Mouse (Mus musculus) gastrocnemius, postnatal 4 days (tissue): ENCODE measurements around the gene Tifab. TPM values are rescaled to one million over a fixed set of nuclear protein-coding genes. Genes with fewer than 3 reads are reported as not detected.

Experiments used
- DNase-seq, 2 experiments: peaks; one replicate each; pipeline ENCODE4 v3.0.0; 2021 to 2022; ENCODE audit warnings: low spot score in 2 of 2, mixed read lengths in 2 of 2
- total RNA-seq, 2 experiments: library from RNA; stranded (reverse); gene quantifications; 2 replicates each; pipeline ENCODE4 v1.2.3; 2021

The Tifab gene
- total RNA-seq, 2 experiments from 2014 or later: 1.4 to 1.5 TPM

GRCm38 (mm10) chr13:56181424-56181823, 2.7 kb upstream of the Tifab start:
- no peak for DNase-seq

- no peak for DNase-seq
Observed at GRCm38 (mm10) chr13:56176310-56176709, 2.4 kb downstream of the Tifab start.

GRCm38 (mm10) chr13:56175848-56176247, 2.8 kb downstream of the Tifab start:
- no peak for DNase-seq

GRCm38 (mm10) chr13:56172901-56173545, 5.7 kb downstream of the Tifab start:
- no peak for DNase-seq

- no peak for DNase-seq
Observed at GRCm38 (mm10) chr13:56172106-56172505, 6.6 kb downstream of the Tifab start.

- DNase-seq: no peak
Observed at GRCm38 (mm10) chr13:56168403-56168781, 10.3 kb downstream of the Tifab start.

GRCm38 (mm10) chr13:56167446-56168402, 11.0 kb downstream of the Tifab start:
- peak in 1 of 2 experiments; percentile 34 for DNase-seq

- DNase-seq: no peak
Observed at GRCm38 (mm10) chr13:56165561-56165960, 13.1 kb downstream of the Tifab start.

- no peak for DNase-seq
Observed at GRCm38 (mm10) chr13:56164372-56164771, 14.3 kb downstream of the Tifab start.

GRCm38 (mm10) chr13:56163751-56164150, 14.9 kb downstream of the Tifab start:
- peak; percentile 55 to 83 for DNase-seq

- no peak for DNase-seq
Observed at GRCm38 (mm10) chr13:56162859-56163258, 15.8 kb downstream of the Tifab start.

- no peak for DNase-seq
Observed at GRCm38 (mm10) chr13:56159614-56160363, 18.9 kb downstream of the Tifab start.

GRCm38 (mm10) chr13:56159016-56159601, 19.6 kb downstream of the Tifab start:
- DNase-seq: no peak

GRCm38 (mm10) chr13:56155671-56156070, 23.0 kb downstream of the Tifab start:
- no peak for DNase-seq

GRCm38 (mm10) chr13:56155048-56155447, 23.6 kb downstream of the Tifab start:
- no peak for DNase-seq

- no peak for DNase-seq
Observed at GRCm38 (mm10) chr13:56152773-56153460, 25.8 kb downstream of the Tifab start.

GRCm38 (mm10) chr13:56151404-56152226, 27.1 kb downstream of the Tifab start:
- DNase-seq: peak in 1 of 2 experiments; percentile 63

GRCm38 (mm10) chr13:56145523-56145922, 33.2 kb downstream of the Tifab start:
- no peak for DNase-seq

- DNase-seq: no peak
Observed at GRCm38 (mm10) chr13:56144021-56144420, 34.7 kb downstream of the Tifab start.

GRCm38 (mm10) chr13:56143151-56143513, 35.6 kb downstream of the Tifab start:
- no peak for DNase-seq
